Mouse (Mus musculus) liver, adult 2 months (tissue): ENCODE measurements around the gene Fndc3b. TPM values are rescaled to one million over a fixed set of nuclear protein-coding genes. Genes with fewer than 3 reads are reported as not detected.

Source experiments
- DNase-seq: peaks from one replicate; pipeline ENCODE4 v3.0.0-alpha.2; 2011; ENCODE audit warnings: low read depth, low spot score; ENCODE audit errors: extremely low read depth
- H3K27ac ChIP-seq: fragments of 200-500 bp; replicated peaks from 2 replicates; pipeline ENCODE4 v1.5.1; 2012; ENCODE audit warnings: low read depth, mild to moderate bottlenecking, control low read depth, inconsistent platforms, low read length; ENCODE audit not compliant: insufficient read depth
- H3K27me3 ChIP-seq: fragments of 200-500 bp; 2 replicates; pipeline ENCODE4 v1.6.1; 2012; ENCODE audit warnings: mild to moderate bottlenecking, moderate library complexity, low read length, inconsistent platforms; ENCODE audit not compliant: control insufficient read depth, insufficient read depth
- H3K36me3 ChIP-seq: fragments of 200-500 bp; 2 replicates; pipeline ENCODE4 v1.6.1; 2012; ENCODE audit warnings: low read length, inconsistent platforms; ENCODE audit not compliant: control insufficient read depth, insufficient read depth
- H3K4me1 ChIP-seq: fragments of 200-500 bp; 2 replicates; pipeline ENCODE4 v1.6.1; 2011; ENCODE audit warnings: low read length; ENCODE audit not compliant: control insufficient read depth, insufficient read depth
- H3K4me3 ChIP-seq: fragments of 200-500 bp; 2 replicates; pipeline ENCODE4 v1.5.1; 2011; ENCODE audit warnings: low read depth, mild to moderate bottlenecking, control low read depth, low read length, moderate library complexity; ENCODE audit not compliant: insufficient read depth
- H3K79me2 ChIP-seq: fragments of 200-500 bp; 2 replicates; pipeline ENCODE4 v1.6.1; 2012; ENCODE audit warnings: inconsistent platforms, mild to moderate bottlenecking, low read length, moderate library complexity; ENCODE audit not compliant: control insufficient read depth, insufficient read depth
- H3K9ac ChIP-seq: fragments of 200-500 bp; 2 replicates; pipeline ENCODE4 v1.6.1; 2012; ENCODE audit warnings: low read depth, mild to moderate bottlenecking, control low read depth, inconsistent platforms, low read length
- CTCF ChIP-seq: fragments of 200-500 bp; IDR thresholded peaks from 2 replicates; pipeline ENCODE4 v1.5.1; 2011; ENCODE audit warnings: low read depth, low read length, control low read depth
- POLR2A ChIP-seq: fragments of 200-500 bp; IDR thresholded peaks from 2 replicates; pipeline ENCODE4 v1.6.1; 2011; ENCODE audit warnings: low read length, control low read depth; ENCODE audit not compliant: insufficient read depth; ENCODE audit errors: extremely low read depth
- WGBS: fragments of 180-500 bp; shearing (Covaris S2); methylation state at CpG from one replicate; pipeline ENCODE4 v1.1.7; 2018; 5-methylcytosine and 5-hydroxymethylcytosine counted together
- polyA plus RNA-seq: library from polyadenylated mRNA; depleted of rRNA; stranded (reverse); fragments of >200 nt; gene quantifications from 2 replicates; pipeline ENCODE4 v1.2.3, GENCODE M21; 2012
- total RNA-seq: library from RNA; depleted of rRNA; stranded (reverse); fragments of >200 nt; gene quantifications from 2 replicates; pipeline ENCODE4 v1.2.3, GENCODE M21; 2014

Fndc3b gene
- total and polyA plus RNA-seq, 2 experiments: 3.3 to 9.4 TPM

- Histone ChIP-seq H3K4me1 (no peaks in the 10 kb centered on the region), H3K9ac (no peak overlapping the region), H3K27ac (no peak overlapping the region), H3K27me3 (no peaks in the 10 kb centered on the region), H3K36me3 (peaks cover 4% of the 10 kb centered on the region), H3K4me3 (no peak overlapping the region), H3K79me2 (no peaks in the 10 kb centered on the region; the same call in 1 of the 2 replicates)
- 92% methylated on average over 3 of the region's 3 CpGs for WGBS
- no peak for DNase-seq
- TF ChIP-seq POLR2A (no peak), CTCF (no peak)
Observed at GRCm38 (mm10) chr3:27526991-27527390, 184.1 kb downstream of the Fndc3b start.

- no peak for DNase-seq
- TF ChIP-seq CTCF (no peak), POLR2A (no peak)
- H3K36me3 ChIP-seq: peaks cover 4% of the 10 kb centered on the region; the same call in 1 of the 2 replicates
- no peaks in the 10 kb centered on the region; the same call in 1 of the 2 replicates for H3K79me2 ChIP-seq
- no peak overlapping the region for H3K27ac ChIP-seq
- H3K9ac ChIP-seq: no peak overlapping the region
- 88% methylated on average over 12 of the region's 12 CpGs for WGBS
- peaks cover 5% of the 10 kb centered on the region; the same call in 1 of the 2 replicates for H3K4me1 ChIP-seq
- no peak overlapping the region for H3K4me3 ChIP-seq
- no peaks in the 10 kb centered on the region for H3K27me3 ChIP-seq
Observed at GRCm38 (mm10) chr3:27523176-27523936, 187.8 kb downstream of the Fndc3b start.

- Histone ChIP-seq H3K4me3 (no peak overlapping the region), H3K27me3 (no peaks in the 10 kb centered on the region), H3K27ac (no peak overlapping the region), H3K9ac (no peak overlapping the region), H3K4me1 (peaks cover 5% of the 10 kb centered on the region; the same call in 1 of the 2 replicates), H3K36me3 (peaks cover 3% of the 10 kb centered on the region), H3K79me2 (peaks cover 3% of the 10 kb centered on the region; the same call in 1 of the 2 replicates)
- WGBS: 86% methylated on average over 6 of the region's 6 CpGs
- no peak for DNase-seq
- TF ChIP-seq CTCF: no peak
- no peak for TF ChIP-seq POLR2A
Observed at GRCm38 (mm10) chr3:27520391-27520790, 190.7 kb downstream of the Fndc3b start.

- Histone ChIP-seq H3K27me3 (no peaks in the 10 kb centered on the region), H3K36me3 (peaks cover 3% of the 10 kb centered on the region), H3K9ac (no peak overlapping the region), H3K4me1 (peaks cover 5% of the 10 kb centered on the region; the same call in 1 of the 2 replicates), H3K79me2 (peaks cover 3% of the 10 kb centered on the region; the same call in 1 of the 2 replicates), H3K4me3 (no peak overlapping the region), H3K27ac (no peak overlapping the region)
- no peak for DNase-seq
- 84% methylated on average over 6 of the region's 6 CpGs for WGBS
- no peak for TF ChIP-seq POLR2A
- no peak for TF ChIP-seq CTCF
Observed at GRCm38 (mm10) chr3:27519481-27519880, 191.6 kb downstream of the Fndc3b start.

GRCm38 (mm10) chr3:27518935-27519334 is 192.2 kb downstream of the Fndc3b start:
- peaks cover 3% of the 10 kb centered on the region for H3K36me3 ChIP-seq
- H3K9ac ChIP-seq: no peak overlapping the region
- no peak overlapping the region for H3K4me3 ChIP-seq
- H3K27ac ChIP-seq: no peak overlapping the region
- H3K79me2 ChIP-seq: peaks cover 3% of the 10 kb centered on the region; the same call in 1 of the 2 replicates
- 19% methylated on average over 9 of the region's 9 CpGs for WGBS
- peaks cover 5% of the 10 kb centered on the region; the same call in 1 of the 2 replicates for H3K4me1 ChIP-seq
- peak; percentile 82 for DNase-seq
- H3K27me3 ChIP-seq: no peaks in the 10 kb centered on the region
- TF ChIP-seq CTCF (no peak), POLR2A (no peak)

GRCm38 (mm10) chr3:27516536-27516935 is 194.6 kb downstream of the Fndc3b start:
- TF ChIP-seq CTCF (no peak), POLR2A (no peak)
- Histone ChIP-seq H3K36me3 (peaks cover 3% of the 10 kb centered on the region), H3K27ac (no peak overlapping the region), H3K27me3 (no peaks in the 10 kb centered on the region), H3K79me2 (peaks cover 3% of the 10 kb centered on the region; the same call in 1 of the 2 replicates), H3K4me3 (no peak overlapping the region), H3K9ac (no peak overlapping the region), H3K4me1 (peaks cover 5% of the 10 kb centered on the region; the same call in 1 of the 2 replicates)
- DNase-seq: no peak
- WGBS: 68% methylated on average over 5 of the region's 5 CpGs
